Mouse (Mus musculus): Measurements from ENCODE around the gene Tmem54.

DNA sequence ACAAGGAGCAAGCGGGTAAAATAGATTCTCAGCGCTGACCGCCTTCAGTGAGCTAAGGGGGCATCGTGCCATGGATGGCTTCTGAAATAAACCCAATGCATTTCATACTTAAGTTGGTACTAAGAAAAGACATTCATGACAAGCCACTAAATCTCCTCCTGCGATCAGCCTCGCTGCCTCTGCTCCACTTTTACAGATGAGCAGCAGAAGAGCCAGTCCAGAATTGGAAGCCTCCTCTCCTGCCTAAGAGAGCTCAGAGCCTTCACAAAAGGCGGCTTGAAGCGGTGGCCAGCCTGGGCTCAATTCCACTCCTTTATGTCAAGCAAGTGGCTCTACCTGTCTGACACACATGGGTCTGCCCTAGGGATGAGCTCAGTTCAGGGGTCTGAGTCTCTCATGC is 11.4 kb downstream of the Tmem54 start:
- TF ChIP-seq CTCF (IDR thresholded peaks at IDR 0.05; ENCODE audit: borderline replicate concordance, control insufficient read depth, extremely low read depth, insufficient read depth, low read length, poor library complexity) (no peak), POLR2A (IDR thresholded peaks at IDR 0.05; ENCODE audit: control insufficient read depth, extremely low read depth, insufficient read depth, low read length, poor library complexity) (no peak)

All from thymus, adult 2 months (tissue).